Mouse (Mus musculus): ENCODE measurements around the gene Prdm16. TPM values are rescaled to one million over a fixed set of nuclear protein-coding genes. Genes with fewer than 3 reads are reported as not detected.
A peak's percentile ranks its signal among the peaks of the same experiment; 100 is the strongest.

The Prdm16 gene
- polyA plus RNA-seq, 1 experiment from 2014 or later: 12.5 TPM

DNA sequence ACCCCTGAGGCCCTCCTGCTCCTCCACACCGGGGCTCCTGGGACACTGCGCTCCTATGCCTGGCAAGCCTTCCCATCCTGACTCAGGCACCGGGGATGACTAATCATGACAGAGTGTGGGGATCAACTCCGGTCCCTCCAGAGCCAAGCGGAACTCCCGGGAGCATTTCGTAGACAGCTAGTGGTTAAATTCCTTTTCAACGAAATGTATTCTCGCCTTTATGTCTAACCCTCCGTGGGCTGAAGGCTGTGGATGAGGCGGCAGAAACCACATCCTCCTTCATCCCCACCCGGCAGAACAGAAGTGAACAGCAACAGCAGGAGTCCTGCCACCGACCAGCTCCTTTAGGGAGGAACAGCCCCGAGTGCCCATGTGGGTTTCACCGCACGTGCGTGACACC lies 211.4 kb downstream of the Prdm16 start:
- no peak for DNase-seq (ENCODE audit: low spot score)
- Histone ChIP-seq H3K36me3 (no peaks in the 10 kb centered on the region), H3K9me3 (replicated peaks) (no peaks in the 10 kb centered on the region), H3K4me1 (peaks cover 51% of the 10 kb centered on the region), H3K4me3 (no peak overlapping the region), H3K27ac (replicated peaks) (no peak overlapping the region), H3K27me3 (ENCODE audit: low read depth, poor library complexity, severe bottlenecking) (peaks cover 64% of the 10 kb centered on the region)
- 83% methylated on average over 17 of the region's 17 CpGs for WGBS

- peaks cover 70% of the 10 kb centered on the region for H3K27me3 ChIP-seq (ENCODE audit: low read depth, poor library complexity, severe bottlenecking)
- H3K4me1 ChIP-seq: peaks cover 51% of the 10 kb centered on the region
- no peaks in the 10 kb centered on the region for H3K9me3 ChIP-seq (replicated peaks)
- WGBS: 78% methylated on average over 11 of the region's 11 CpGs
- DNase-seq (ENCODE audit: low spot score): no peak
- H3K36me3 ChIP-seq: no peaks in the 10 kb centered on the region
- H3K4me3 ChIP-seq: no peak overlapping the region
- H3K27ac ChIP-seq (replicated peaks): no peak overlapping the region
Observed at GRCm38 (mm10) chr4:154424681-154425080, 212.0 kb downstream of the Prdm16 start.

GRCm38 (mm10) chr4:154422431-154422913 lies 214.2 kb downstream of the Prdm16 start:
- Histone ChIP-seq H3K9me3 (replicated peaks) (peaks cover 6% of the 10 kb centered on the region; the same call in 1 of the 2 replicates), H3K4me1 (peaks cover 51% of the 10 kb centered on the region), H3K27ac (replicated peaks) (peak overlapping the region; percentile 82), H3K36me3 (no peaks in the 10 kb centered on the region), H3K27me3 (ENCODE audit: low read depth, poor library complexity, severe bottlenecking) (peaks cover 68% of the 10 kb centered on the region), H3K4me3 (peak overlapping the region; percentile 34)
- WGBS: under 1% methylated on average over 10 of the region's 10 CpGs
- peak; percentile 66 for DNase-seq (ENCODE audit: low spot score)

GRCm38 (mm10) chr4:154420749-154421148 lies 215.9 kb downstream of the Prdm16 start:
- WGBS: 91% methylated on average over 17 of the region's 17 CpGs
- Histone ChIP-seq H3K4me3 (no peak overlapping the region), H3K27me3 (ENCODE audit: low read depth, poor library complexity, severe bottlenecking) (peaks cover 52% of the 10 kb centered on the region), H3K27ac (replicated peaks) (no peak overlapping the region), H3K36me3 (no peaks in the 10 kb centered on the region), H3K9me3 (replicated peaks) (peaks cover 6% of the 10 kb centered on the region; the same call in 1 of the 2 replicates), H3K4me1 (peaks cover 45% of the 10 kb centered on the region)
- no peak for DNase-seq (ENCODE audit: low spot score)

DNA sequence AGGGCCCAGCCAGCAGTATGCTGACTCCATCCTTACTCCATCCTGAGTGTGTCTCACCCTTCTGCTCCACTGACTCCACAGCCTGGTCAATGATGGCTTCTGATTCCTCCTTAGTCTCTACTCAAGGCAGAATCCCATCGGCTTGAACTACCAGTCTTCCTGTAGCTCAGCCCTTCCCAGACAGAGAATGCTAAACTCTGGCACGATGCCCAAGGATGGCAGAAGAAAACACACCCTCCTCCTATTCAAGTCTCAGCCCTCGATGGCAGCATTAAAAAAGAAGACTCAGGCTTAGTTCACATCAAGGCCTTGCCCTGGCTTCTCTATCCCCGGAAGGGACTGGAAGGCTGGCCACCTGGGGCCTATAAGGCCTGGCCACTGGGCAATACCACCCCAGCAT lies 216.9 kb downstream of the Prdm16 start:
- no peak for DNase-seq (ENCODE audit: low spot score)
- H3K4me1 ChIP-seq: peaks cover 41% of the 10 kb centered on the region
- H3K4me3 ChIP-seq: no peak overlapping the region
- peaks cover 52% of the 10 kb centered on the region for H3K27me3 ChIP-seq (ENCODE audit: low read depth, poor library complexity, severe bottlenecking)
- no peaks in the 10 kb centered on the region for H3K36me3 ChIP-seq
- H3K27ac ChIP-seq (replicated peaks): no peak overlapping the region
- H3K9me3 ChIP-seq (replicated peaks): peaks cover 6% of the 10 kb centered on the region; the same call in 1 of the 2 replicates
- 92% methylated on average over 4 of the region's 4 CpGs for WGBS

DNA sequence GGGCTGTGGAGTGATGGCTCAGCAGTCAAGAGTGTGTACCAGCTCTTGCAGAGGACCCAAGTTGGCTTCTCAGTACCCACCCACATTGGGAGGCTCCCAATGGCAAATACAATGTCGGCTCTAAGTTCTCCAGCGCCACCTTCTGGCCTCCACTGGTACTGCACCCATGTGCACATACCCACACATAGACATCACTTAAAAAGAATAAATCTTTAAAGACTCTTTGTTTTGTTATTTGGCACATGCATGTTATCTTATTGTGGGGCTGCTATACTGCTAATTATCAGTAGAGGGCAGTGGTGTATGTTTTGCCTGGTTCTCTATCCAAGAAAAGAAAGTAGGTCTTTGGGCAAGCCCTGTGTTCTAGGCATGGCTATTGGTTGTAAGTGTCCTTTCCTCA lies 217.7 kb downstream of the Prdm16 start:
- H3K27ac ChIP-seq (replicated peaks): no peak overlapping the region
- DNase-seq (ENCODE audit: low spot score): no peak
- H3K4me3 ChIP-seq: no peak overlapping the region
- peaks cover 6% of the 10 kb centered on the region; the same call in 1 of the 2 replicates for H3K9me3 ChIP-seq (replicated peaks)
- H3K36me3 ChIP-seq: no peaks in the 10 kb centered on the region
- H3K4me1 ChIP-seq: peaks cover 39% of the 10 kb centered on the region
- H3K27me3 ChIP-seq (ENCODE audit: low read depth, poor library complexity, severe bottlenecking): peaks cover 52% of the 10 kb centered on the region
- WGBS: 25% methylated on average over 2 of the region's 2 CpGs

- WGBS: 83% methylated on average over 4 of the region's 4 CpGs
- DNase-seq (ENCODE audit: low spot score): no peak
- H3K27me3 ChIP-seq (ENCODE audit: low read depth, poor library complexity, severe bottlenecking): peaks cover 52% of the 10 kb centered on the region
Observed at GRCm38 (mm10) chr4:154418327-154418744, 218.3 kb downstream of the Prdm16 start.

DNA sequence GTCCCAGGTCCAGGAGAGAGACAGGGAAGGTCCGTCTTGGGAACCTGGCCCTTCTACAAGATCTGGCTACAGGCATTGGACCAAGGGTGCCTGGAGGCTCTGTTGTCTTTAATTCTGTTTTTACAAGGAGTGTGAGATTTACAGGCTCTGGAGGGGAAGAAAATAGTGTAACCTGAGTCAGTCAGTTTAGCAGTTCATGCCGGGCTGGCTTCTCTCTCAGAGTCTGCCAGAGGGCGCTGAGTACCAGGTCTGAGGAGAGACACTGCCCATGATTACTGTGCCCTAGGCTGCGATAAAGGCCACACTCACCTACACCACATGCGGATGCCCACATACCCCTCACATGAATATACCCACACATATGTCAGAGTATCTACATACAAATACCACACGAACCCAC lies 219.9 kb downstream of the Prdm16 start:
- Histone ChIP-seq H3K4me1 (peaks cover 40% of the 10 kb centered on the region), H3K9me3 (replicated peaks) (peaks cover 6% of the 10 kb centered on the region; the same call in 1 of the 2 replicates), H3K27ac (replicated peaks) (no peak overlapping the region), H3K27me3 (ENCODE audit: low read depth, poor library complexity, severe bottlenecking) (peaks cover 56% of the 10 kb centered on the region), H3K36me3 (no peaks in the 10 kb centered on the region), H3K4me3 (no peak overlapping the region)
- 73% methylated on average over 6 of the region's 6 CpGs for WGBS
- DNase-seq (ENCODE audit: low spot score): no peak

More at GRCm38 (mm10) chr4:154418327-154418744, 218.3 kb downstream of the Prdm16 start:
- Histone ChIP-seq H3K27ac (replicated peaks) (no peak overlapping the region), H3K4me1 (peaks cover 39% of the 10 kb centered on the region), H3K9me3 (replicated peaks) (peaks cover 6% of the 10 kb centered on the region; the same call in 1 of the 2 replicates), H3K4me3 (no peak overlapping the region), H3K36me3 (no peaks in the 10 kb centered on the region)

DNA sequence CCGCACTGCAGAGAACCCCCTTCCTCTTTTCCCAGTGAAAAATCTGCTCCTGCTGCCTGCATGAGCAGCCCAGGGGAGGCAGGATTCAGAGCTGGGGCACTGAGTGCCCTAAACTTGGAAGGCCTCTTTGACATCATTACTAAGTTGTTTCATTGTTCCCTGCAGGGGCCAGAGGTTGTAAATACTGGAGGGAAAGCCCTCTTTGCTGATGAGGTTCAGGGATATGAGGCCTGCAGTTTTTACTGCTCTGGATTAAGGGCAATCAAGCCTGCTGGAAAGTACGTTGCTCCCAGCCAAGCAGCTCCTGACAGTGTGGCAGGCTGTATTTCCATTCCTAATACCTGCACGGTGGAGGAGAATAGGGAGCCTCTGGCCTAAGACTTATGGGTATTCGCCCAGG lies 221.8 kb downstream of the Prdm16 start:
- H3K4me1 ChIP-seq: peaks cover 52% of the 10 kb centered on the region
- no peaks in the 10 kb centered on the region for H3K36me3 ChIP-seq
- 53% methylated on average over 4 of the region's 4 CpGs for WGBS
- H3K4me3 ChIP-seq: no peak overlapping the region
- H3K27me3 ChIP-seq (ENCODE audit: low read depth, poor library complexity, severe bottlenecking): peaks cover 63% of the 10 kb centered on the region
- H3K27ac ChIP-seq (replicated peaks): no peak overlapping the region
- no peak for DNase-seq (ENCODE audit: low spot score)
- peaks cover 6% of the 10 kb centered on the region; the same call in 1 of the 2 replicates for H3K9me3 ChIP-seq (replicated peaks)

DNA sequence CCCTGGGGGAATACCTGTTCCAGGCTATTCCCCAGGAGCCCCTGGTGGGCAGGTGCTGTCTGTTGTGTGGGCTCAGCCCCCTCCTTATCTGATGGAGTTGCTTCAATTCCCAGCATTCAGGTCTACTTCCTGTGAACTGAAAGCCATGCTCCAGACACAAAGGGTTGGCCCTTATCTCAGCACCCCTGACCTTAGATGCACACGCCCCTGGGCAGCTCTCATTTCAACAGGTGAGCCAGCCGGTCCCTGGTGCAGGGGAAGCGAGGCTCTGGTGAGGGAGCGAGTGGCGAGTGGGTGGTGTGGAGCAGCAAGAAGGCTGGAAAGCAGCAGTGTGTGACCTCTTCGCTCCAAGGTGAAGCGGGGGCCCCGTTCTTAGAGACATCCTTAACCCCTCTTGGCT lies 226.1 kb downstream of the Prdm16 start:
- Histone ChIP-seq H3K27ac (replicated peaks) (0 out of 2 replicates have a peak overlapping the region, but pooled peaks have one; percentile 5), H3K27me3 (ENCODE audit: low read depth, poor library complexity, severe bottlenecking) (peaks cover 84% of the 10 kb centered on the region), H3K4me3 (no peak overlapping the region), H3K36me3 (no peaks in the 10 kb centered on the region), H3K4me1 (peaks cover 66% of the 10 kb centered on the region), H3K9me3 (replicated peaks) (no peaks in the 10 kb centered on the region)
- WGBS: 74% methylated on average over 8 of the region's 8 CpGs
- DNase-seq (ENCODE audit: low spot score): no peak

GRCm38 (mm10) chr4:154409841-154410240 lies 226.8 kb downstream of the Prdm16 start:
- no peak overlapping the region for H3K4me3 ChIP-seq
- no peaks in the 10 kb centered on the region for H3K36me3 ChIP-seq
- DNase-seq (ENCODE audit: low spot score): no peak
- WGBS: 82% methylated on average over 10 of the region's 10 CpGs
- H3K9me3 ChIP-seq (replicated peaks): no peaks in the 10 kb centered on the region
- H3K27me3 ChIP-seq (ENCODE audit: low read depth, poor library complexity, severe bottlenecking): peaks cover 84% of the 10 kb centered on the region
- H3K4me1 ChIP-seq: peaks cover 61% of the 10 kb centered on the region
- no peak overlapping the region for H3K27ac ChIP-seq (replicated peaks)

DNA sequence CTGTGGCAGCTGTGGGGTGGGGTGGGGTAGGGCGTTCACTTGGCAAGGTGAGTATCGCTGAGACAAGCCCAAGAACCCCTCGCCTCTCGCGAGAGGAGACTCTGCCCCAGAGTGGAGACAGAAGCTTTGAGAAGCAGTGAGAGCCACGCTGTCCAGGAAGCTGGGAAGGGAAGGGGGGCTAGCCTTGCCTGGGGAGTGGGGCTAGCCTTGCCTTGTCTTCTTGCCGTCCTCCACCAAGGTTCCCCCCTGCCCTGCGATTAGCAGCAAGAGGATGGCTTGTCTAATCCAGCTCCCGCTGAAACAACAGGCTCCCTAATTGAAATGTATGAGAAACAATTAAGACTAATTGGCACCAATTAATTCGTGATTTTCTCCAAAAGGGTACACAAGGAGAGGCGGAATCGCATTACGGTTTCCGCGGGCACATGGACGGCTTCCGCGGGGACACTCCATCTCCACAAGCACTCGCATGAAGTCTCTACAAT lies 227.4 kb downstream of the Prdm16 start:
- H3K27ac ChIP-seq (replicated peaks): no peak overlapping the region

DNA sequence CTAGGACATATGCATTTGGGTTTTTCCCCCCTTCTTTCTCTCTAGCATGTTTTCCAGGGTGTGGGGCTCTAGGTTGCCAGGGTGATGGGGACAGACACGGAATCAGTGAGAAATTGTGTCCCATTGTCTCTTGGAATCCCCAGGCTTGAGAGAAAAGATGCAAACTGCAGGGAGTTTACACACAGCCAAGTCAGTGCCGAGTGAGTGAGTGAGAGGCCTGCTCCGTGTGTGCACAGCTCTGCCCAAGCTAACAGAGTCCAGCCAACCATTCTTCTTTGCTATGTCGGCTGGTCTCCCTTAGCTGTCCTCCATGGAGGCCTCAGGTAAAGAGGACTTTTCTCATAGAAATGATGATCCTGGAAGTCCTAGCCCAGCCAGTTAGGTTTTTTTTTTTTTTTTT lies 233.7 kb downstream of the Prdm16 start:
- Histone ChIP-seq H3K27ac (replicated peaks) (peak overlapping the region; percentile 52), H3K4me3 (no peak overlapping the region), H3K4me1 (peaks cover 41% of the 10 kb centered on the region), H3K27me3 (ENCODE audit: low read depth, poor library complexity, severe bottlenecking) (peaks cover 22% of the 10 kb centered on the region), H3K9me3 (replicated peaks) (no peaks in the 10 kb centered on the region), H3K36me3 (no peaks in the 10 kb centered on the region)
- WGBS: 16% methylated on average over 4 of the region's 4 CpGs
- DNase-seq (ENCODE audit: low spot score): no peak

More for the DNA sequence above, 227.4 kb downstream of the Prdm16 start:
- no peaks in the 10 kb centered on the region for H3K36me3 ChIP-seq
- WGBS: 62% methylated on average over 19 of the region's 19 CpGs
- H3K4me1 ChIP-seq: peaks cover 57% of the 10 kb centered on the region
- peaks cover 84% of the 10 kb centered on the region for H3K27me3 ChIP-seq (ENCODE audit: low read depth, poor library complexity, severe bottlenecking)
- H3K4me3 ChIP-seq: no peak overlapping the region
- no peak for DNase-seq (ENCODE audit: low spot score)
- H3K9me3 ChIP-seq (replicated peaks): no peaks in the 10 kb centered on the region

All from midbrain, embryonic 10.5 days (tissue).